Mouse (Mus musculus): Measurements from ENCODE around the gene Otub1. TPM values are rescaled to one million over a fixed set of nuclear protein-coding genes. Genes with fewer than 3 reads are reported as not detected.

The Otub1 gene
- polyA plus RNA-seq, 1 experiment: 260 TPM

- no peak for DNase-seq (ENCODE audit: extremely low spot score in 1 of 2, low spot score in 1 of 2)
Observed at GRCm38 (mm10) chr19:7149158-7149685, 56.9 kb downstream of the Otub1 start.

GRCm38 (mm10) chr19:7148541-7149085 lies 57.5 kb downstream of the Otub1 start:
- no peak for DNase-seq (ENCODE audit: extremely low spot score in 1 of 2, low spot score in 1 of 2)

Other genes with a start within 250 kb of the Otub1 start
- 56.4 and 59.8 TPM in 2 replicates for gene Ppp1r14b, start 231.3 kb downstream of the Otub1 start, polyA plus RNA-seq (2012; rRNA removed)
- 19.6 and 21.8 TPM in 2 replicates for gene Plcb3, start 229.8 kb downstream of the Otub1 start, polyA plus RNA-seq (2012; rRNA removed)
- gene Fkbp2, start 225.8 kb downstream of the Otub1 start, polyA plus RNA-seq (2012; rRNA removed): 207 and 212 TPM in 2 replicates
- 102 and 108 TPM in 2 replicates for gene Vegfb, start 218.7 kb downstream of the Otub1 start, polyA plus RNA-seq (2012; rRNA removed)
- 36.7 and 39.6 TPM in 2 replicates for gene Dnajc4, start 213.7 kb downstream of the Otub1 start, polyA plus RNA-seq (2012; rRNA removed)
- gene Nudt22, start 210.2 kb downstream of the Otub1 start, polyA plus RNA-seq (2012; rRNA removed): 12.5 and 12.9 TPM in 2 replicates
- 24.7 and 25.4 TPM in 2 replicates for gene Trpt1, start 210.2 kb downstream of the Otub1 start, polyA plus RNA-seq (2012; rRNA removed)
- gene Fermt3, start 186.8 kb downstream of the Otub1 start, polyA plus RNA-seq (2012; rRNA removed): 5.1 and 5.5 TPM in 2 replicates
- gene Stip1, start 166.3 kb downstream of the Otub1 start, polyA plus RNA-seq (2012; rRNA removed): 141 and 148 TPM in 2 replicates
- 22.3 and 27.2 TPM in 2 replicates for gene Macrod1, start 149.5 kb downstream of the Otub1 start, polyA plus RNA-seq (2012; rRNA removed)
- gene Flrt1, start 100.6 kb downstream of the Otub1 start, polyA plus RNA-seq (2012; rRNA removed): 8.1 TPM in 2 replicates
- 1,156 and 1,379 TPM in 2 replicates for gene Cox8a, start 11.3 kb upstream of the Otub1 start, polyA plus RNA-seq (2012; rRNA removed)
- 73.6 and 74.1 TPM in 2 replicates for gene Naa40, start 34.9 kb upstream of the Otub1 start, polyA plus RNA-seq (2012; rRNA removed)
- 20.2 and 24.6 TPM in 2 replicates for gene Rcor2, start 61.0 kb upstream of the Otub1 start, polyA plus RNA-seq (2012; rRNA removed)
- gene Mark2, start 135.5 kb upstream of the Otub1 start, polyA plus RNA-seq (2012; rRNA removed): 93.6 and 105 TPM in 2 replicates
- gene Spindoc, start 176.7 kb upstream of the Otub1 start, polyA plus RNA-seq (2012; rRNA removed): 20.1 and 21.8 TPM in 2 replicates
- gene 2700081O15Rik, start 211.3 kb upstream of the Otub1 start, polyA plus RNA-seq (2012; rRNA removed): 31.1 and 32.0 TPM in 2 replicates